Mouse (Mus musculus): Measurements from ENCODE around the gene Svopl.

Gene Svopl

GRCm38 (mm10) chr6:38031924-38032540, 14.8 kb downstream of the Svopl start:
- peak; percentile 93 for ATAC-seq (ENCODE audit: low TSS enrichment)

- ATAC-seq (ENCODE audit: low TSS enrichment): no peak
These were observed 18.6 kb downstream of the Svopl start for GRCm38 (mm10) chr6:38028205-38028604.

DNA sequence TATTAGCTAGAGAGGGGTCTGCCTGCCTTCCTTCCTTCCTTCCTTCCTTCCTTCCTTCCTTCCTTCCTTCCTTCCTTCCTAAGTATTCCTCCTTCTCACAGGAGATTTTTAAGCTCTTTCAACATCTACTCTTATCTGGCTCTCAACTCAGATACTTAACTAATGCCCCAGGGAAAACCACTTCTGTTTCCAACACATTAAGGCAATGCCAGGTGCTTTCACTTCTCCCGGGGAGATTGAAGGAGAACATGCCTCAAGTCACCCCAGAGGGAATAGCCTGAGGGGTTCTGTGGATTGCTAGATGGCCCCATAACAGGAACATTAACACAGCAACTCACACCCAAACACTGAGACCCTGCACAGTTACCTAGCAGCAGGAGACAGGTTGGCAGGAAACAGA, 19.0 kb downstream of the Svopl start:
- no peak for ATAC-seq (ENCODE audit: low TSS enrichment)

- ATAC-seq (ENCODE audit: low TSS enrichment): no peak
These were observed 23.5 kb downstream of the Svopl start for GRCm38 (mm10) chr6:38023284-38023683.

DNA sequence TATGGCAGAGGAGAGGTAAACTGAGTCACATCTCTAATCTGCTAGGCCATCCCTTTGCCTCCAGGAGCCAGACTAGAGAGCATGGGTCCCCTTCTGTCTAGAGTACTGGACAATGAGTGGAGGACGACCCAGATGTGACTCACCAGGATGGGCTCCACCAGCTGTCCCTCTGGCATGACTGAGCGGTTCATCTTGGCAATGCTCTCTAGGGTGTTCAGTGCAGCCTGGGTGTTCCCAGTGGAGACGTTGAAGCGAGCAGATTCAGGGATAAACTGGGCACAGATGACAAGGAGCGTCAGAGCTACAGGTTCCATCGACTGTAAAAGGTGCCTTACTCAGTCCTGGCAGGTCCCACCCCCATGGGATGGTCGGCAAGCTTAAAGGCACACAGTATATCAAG, 25.4 kb downstream of the Svopl start:
- no peak for ATAC-seq (ENCODE audit: low TSS enrichment)

GRCm38 (mm10) chr6:38012829-38013228, 34.0 kb downstream of the Svopl start:
- ATAC-seq (ENCODE audit: low TSS enrichment): no peak

- ATAC-seq (ENCODE audit: low TSS enrichment): peak; percentile 97
These were observed 39.3 kb downstream of the Svopl start for GRCm38 (mm10) chr6:38007459-38007858.

DNA sequence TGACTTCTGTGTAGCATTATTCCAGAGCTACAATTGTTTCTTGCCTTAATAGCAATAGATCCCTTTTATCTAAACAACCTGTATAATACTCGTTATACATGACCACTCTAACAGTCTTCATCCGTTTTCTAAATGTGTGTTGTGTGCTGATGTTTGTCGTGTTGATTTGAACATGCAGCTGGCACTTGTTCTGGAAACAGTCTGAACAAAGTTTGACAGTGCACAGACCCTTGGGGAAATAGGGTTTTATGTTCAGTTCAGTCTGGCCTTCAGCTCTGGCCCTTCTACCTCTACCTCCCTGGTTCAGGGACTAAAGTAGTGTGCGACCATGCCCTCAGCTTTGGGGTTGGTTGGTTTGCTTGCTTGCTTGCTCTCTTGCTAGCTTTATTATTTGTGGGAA, 79.4 kb downstream of the Svopl start:
- ATAC-seq (ENCODE audit: low TSS enrichment): no peak

DNA sequence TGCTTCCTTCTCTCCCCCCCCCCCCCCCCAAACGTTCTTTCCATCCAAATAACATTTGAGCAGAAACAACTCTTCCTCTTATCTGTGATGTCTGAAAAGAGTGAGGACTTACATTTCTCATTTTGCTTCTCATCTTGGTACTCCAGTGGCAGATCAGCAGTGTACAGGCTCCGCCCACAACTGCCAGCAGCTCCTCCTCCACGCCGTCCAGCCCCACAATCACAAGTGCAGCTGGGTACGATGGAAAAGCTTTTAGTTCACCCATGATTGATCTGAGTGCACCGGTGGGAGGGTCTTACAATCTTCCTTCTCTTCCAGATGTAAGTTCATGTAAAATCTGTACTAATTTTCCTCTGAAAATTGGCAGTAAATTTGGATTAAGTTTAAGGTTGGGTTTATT, 95.5 kb downstream of the Svopl start:
- ATAC-seq (ENCODE audit: low TSS enrichment): no peak

DNA sequence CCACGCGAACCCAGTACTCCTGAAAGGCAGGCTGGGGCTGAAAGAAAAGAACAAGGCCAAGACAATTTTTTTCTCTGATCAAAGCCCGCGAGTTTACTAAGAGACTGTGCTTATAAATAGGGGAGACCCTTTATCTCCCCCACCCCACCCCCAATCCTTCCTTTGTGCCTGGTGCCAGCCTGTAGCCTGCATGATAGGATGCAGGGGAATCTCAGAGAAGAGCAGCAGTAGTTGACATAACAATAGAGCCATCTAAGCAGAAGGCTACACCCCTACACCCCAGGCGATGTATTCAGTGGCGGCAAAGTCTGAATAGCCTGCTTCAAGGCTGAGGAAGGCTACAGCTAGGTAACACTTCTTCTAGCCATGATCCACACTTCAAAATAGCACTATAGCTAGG, 110.3 kb downstream of the Svopl start:
- no peak for ATAC-seq (ENCODE audit: low TSS enrichment)
